Comparison of ENCODE assay signal across 27 mouse cellular contexts in the genomic region with DNA sequence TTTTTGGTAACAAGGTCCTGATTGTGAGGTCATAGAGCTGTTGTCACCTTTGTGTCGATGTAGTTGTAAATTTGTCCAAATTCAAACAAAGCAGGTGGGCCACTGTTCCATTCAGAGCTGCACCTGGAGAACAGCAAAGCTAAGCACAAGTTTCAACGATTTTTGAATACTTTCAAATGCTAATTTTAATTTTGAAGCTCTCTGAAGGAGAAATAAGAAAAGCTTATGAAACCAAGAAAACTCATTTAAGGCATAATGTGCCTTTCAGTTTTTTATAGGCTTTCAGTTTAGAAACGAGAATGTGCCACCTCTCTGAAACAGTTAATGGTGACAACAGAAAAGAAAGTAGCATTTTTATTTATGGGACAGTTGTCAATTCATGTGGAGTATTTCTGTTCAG.
"Had no signal": no experiment of that assay in that cellular context is flagged by ENCODE, and none has a peak within 500 bp of the region (broad histone marks: within the 10 kb centered on the region; RNA-seq: fewer than 3 reads in every experiment).

No protein-coding gene starts in this region.

- H3K9me3 ChIP-seq: embryonic facial prominence, embryonic 10.5 days; embryonic facial prominence, embryonic 12.5 days; embryonic facial prominence, embryonic 13.5 days; embryonic facial prominence, embryonic 15.5 days; forebrain, embryonic 10.5 days; forebrain, embryonic 12.5 days; forebrain, embryonic 13.5 days; forebrain, embryonic 15.5 days; heart, embryonic 10.5 days had no signal

- H3K27ac ChIP-seq: embryonic facial prominence, embryonic 10.5 days; embryonic facial prominence, embryonic 12.5 days; embryonic facial prominence, embryonic 13.5 days; embryonic facial prominence, embryonic 15.5 days; forebrain, embryonic 10.5 days; forebrain, embryonic 12.5 days; forebrain, embryonic 13.5 days; forebrain, embryonic 15.5 days; gastrocnemius, adult 2 months; heart, adult 2 months; heart, embryonic 10.5 days had no signal

- DNase-seq: cerebellum, adult 9-10 months; cerebellum, adult 9-11 months; cerebellum, postnatal 10 days; cerebellum, postnatal 14 days; cerebellum, postnatal 25 days; cerebellum, postnatal 36 days; embryo, embryonic 11 days; forebrain, postnatal 0 days; gastrocnemius, adult 2 months; gastrocnemius, postnatal 10 days; gastrocnemius, postnatal 14 days; gastrocnemius, postnatal 25 days; gastrocnemius, postnatal 36 days; heart, adult 18-20 months; heart, adult 2 months had no signal

- H3K4me2 ChIP-seq: embryonic facial prominence, embryonic 12.5 days; embryonic facial prominence, embryonic 13.5 days; embryonic facial prominence, embryonic 15.5 days; forebrain, embryonic 12.5 days; forebrain, embryonic 13.5 days; forebrain, embryonic 15.5 days had no signal

- H3K27me3 ChIP-seq: embryonic facial prominence, embryonic 12.5 days; embryonic facial prominence, embryonic 13.5 days; embryonic facial prominence, embryonic 15.5 days; forebrain, embryonic 12.5 days; forebrain, embryonic 13.5 days; forebrain, embryonic 15.5 days had no signal

- H3K9ac ChIP-seq: embryonic facial prominence, embryonic 12.5 days; embryonic facial prominence, embryonic 13.5 days; embryonic facial prominence, embryonic 15.5 days; forebrain, embryonic 12.5 days; forebrain, embryonic 13.5 days; forebrain, embryonic 15.5 days; forebrain, postnatal 0 days had no signal

- H3K4me1 ChIP-seq: embryonic facial prominence, embryonic 10.5 days; embryonic facial prominence, embryonic 12.5 days; embryonic facial prominence, embryonic 13.5 days; embryonic facial prominence, embryonic 15.5 days; forebrain, embryonic 10.5 days; forebrain, embryonic 12.5 days; forebrain, embryonic 13.5 days; forebrain, embryonic 15.5 days had no signal

- H3K4me3 ChIP-seq: embryonic facial prominence, embryonic 10.5 days; embryonic facial prominence, embryonic 12.5 days; embryonic facial prominence, embryonic 13.5 days; embryonic facial prominence, embryonic 15.5 days; erythroblast, embryonic 14.5 days; forebrain, embryonic 10.5 days; forebrain, embryonic 12.5 days; forebrain, embryonic 13.5 days; forebrain, embryonic 15.5 days; gastrocnemius, adult 2 months; heart, adult 2 months; heart, embryonic 10.5 days had no signal

- ATAC-seq: forebrain, embryonic 13.5 days; forebrain, embryonic 14.5 days; forebrain, embryonic 15.5 days; forebrain, embryonic 16.5 days; forebrain, postnatal 0 days had no signal
